Mouse (Mus musculus) gastrocnemius, postnatal 10 days (tissue): ENCODE data around the gene Cx3cl1. TPM values are rescaled to one million over a fixed set of nuclear protein-coding genes. Genes with fewer than 3 reads are reported as not detected.

ENCODE experiments used
- DNase-seq: peaks from one replicate; pipeline ENCODE4 v3.0.0; 2021; ENCODE audit warnings: mixed read lengths
- long read RNA-seq, 2 experiments: library from polyadenylated mRNA; stranded (forward); transcript quantifications; one replicate each; pipeline ENCODE4 v2.0.0; 2021
- total RNA-seq, 2 experiments: library from RNA; stranded (reverse); gene quantifications; 2 replicates each; pipeline ENCODE4 v1.2.3; 2021

The Cx3cl1 gene
- total RNA-seq, result 1 to 10 TPM; 1.2 to 2.4 TPM
- long read RNA-seq, experiment 1, transcript Cx3cl1-201 (3 exons, 3,315 nt), result major isoform, 5 of 6 reads
- long read RNA-seq, experiment 1, partial matches to known transcripts, result 0 of 6 reads
- long read RNA-seq, experiment 1, other reads (novel, unspliced or antisense), result 1 of 6 reads
- long read RNA-seq, experiment 2, partial matches to known transcripts, result 0 of 1 reads
- long read RNA-seq, experiment 2, other reads (novel, unspliced or antisense), result 1 of 1 reads

DNA sequence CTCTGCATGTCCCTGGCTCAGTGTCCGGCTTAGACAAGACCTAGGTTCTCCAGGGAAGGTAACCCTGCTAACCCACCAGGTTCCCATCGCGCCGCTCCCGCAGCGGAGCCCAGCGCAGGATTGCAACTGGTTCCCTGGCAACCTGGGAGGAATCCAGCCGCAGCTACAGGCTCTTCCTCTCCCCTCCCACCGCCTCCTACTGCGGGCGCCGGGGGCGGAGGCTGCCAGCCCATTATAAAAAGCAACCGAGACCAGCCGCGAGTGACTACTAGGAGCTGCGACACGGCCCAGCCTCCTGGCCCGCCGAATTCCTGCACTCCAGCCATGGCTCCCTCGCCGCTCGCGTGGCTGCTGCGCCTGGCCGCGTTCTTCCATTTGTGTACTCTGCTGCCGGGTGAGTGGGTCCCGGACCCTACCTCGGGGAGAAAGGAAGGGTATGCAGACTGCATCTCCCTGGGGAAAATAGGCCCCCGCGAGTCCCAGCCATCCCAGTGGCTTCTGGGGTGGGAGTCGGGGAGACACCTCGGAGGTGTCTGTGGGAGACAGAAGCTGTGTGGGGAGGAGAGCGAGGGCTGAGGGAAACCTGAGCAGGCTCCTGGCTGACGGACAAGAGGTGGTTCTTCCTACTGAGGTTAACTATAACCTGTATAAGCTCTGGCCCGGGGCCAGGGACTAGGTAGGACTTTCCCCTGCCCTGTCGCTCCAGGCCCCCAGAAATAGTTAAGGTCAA lies at the start of gene Cx3cl1:
Gene Cx3cl1, plus strand, starts transcription at position 69 of the 730 bp plus-strand sequence.
- DNase-seq, result peak; percentile 52

DNA sequence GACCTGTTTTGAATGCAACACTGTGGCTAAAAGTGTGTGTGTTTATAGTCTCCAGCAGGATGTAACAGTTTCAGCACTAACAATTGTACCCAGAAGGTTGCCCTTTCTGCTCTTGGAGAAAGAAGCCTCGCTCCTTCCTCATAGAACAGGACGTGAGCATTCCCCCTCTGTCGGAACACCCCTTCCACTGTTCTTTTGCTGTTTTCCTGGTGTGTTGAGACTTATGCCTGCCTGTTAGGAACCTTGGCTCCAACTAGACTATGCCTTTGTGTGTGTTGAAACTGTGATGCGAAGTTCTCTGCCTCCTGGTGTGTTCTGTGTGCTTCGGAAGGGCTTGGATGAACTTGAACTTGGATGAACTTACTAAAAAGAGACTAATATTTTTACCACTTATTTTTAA lies 45.8 kb upstream of the Cx3cl1 start:
- DNase-seq, result no peak

DNA sequence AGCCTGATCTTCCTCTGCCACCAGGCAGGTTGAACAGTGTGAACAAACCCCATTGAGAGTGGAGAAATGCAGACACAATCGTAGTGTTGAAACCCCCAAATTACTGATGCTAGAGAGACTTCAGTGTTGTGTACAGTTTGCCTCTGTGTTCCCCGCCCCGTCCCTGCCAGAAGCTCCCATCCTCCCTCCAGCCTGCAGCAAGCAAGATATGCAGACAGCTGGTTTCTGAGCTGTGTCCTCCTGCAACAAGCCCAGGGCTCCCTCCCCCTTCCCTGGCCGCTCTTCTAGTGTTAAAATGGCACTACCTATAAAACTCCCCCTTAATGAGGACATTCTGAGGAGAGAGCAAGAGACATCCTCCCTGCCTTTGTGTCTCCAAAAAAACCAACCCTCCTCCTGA lies 42.5 kb upstream of the Cx3cl1 start:
- DNase-seq, result no peak

DNA sequence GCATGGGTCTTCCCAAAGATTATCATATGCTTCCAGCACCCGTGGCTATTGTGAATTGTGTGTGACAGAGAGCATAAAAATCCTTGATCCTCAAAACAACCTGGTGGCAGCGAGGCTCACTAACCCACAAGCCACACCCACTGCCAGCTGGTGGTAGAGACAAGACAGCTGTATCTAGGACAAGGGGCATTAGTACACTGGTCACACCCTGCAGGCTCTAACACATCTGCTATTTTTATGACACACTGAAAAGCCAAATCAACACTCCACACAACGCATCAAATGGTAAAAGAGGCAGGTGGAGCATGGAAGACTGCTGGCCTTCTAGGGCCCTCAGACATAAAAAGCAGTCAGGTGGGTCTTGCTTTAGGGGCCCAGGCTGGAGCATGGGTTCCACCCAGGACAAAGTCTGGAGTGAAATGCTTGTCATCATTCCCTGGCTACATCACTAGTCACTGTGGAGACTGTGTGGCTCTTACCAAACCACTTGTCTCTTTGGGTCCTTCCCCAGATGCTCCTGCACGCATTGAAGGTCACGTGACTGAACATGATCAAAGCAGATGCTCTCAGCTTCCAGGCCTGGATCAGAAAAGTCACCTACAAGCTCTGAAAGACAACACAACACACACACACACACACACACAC lies 37.9 kb upstream of the Cx3cl1 start:
- DNase-seq, result no peak

DNA sequence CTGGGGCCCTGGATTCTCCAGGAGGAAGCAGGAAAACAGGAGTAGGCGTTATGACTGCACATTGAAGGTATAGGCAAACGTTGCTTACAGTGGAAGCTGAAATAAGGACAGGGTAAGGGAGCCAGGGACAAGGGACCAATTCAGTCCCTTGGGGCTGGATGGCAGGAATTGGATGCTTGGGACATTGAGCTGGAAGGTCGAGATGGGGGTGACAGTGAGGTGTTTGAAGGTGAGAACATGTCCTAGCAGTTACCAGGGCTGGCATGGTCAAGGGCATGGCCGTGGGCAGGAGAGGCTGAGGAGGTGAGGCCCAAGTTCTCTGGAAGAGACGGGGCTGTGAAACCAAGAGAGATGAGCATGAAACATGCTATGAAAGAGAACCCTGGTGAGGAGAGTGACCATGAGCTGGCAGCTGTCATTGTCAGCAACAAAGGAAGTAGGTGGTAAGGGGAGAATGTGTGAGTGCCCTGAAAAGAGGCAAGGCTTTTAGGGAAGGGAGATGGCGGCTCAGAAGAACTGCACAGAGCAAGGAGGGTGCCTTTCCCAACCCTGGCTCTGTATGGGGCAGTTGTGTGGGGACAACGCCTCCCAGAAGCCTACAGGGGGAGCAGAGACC lies 37.0 kb upstream of the Cx3cl1 start:
- DNase-seq, result no peak

DNA sequence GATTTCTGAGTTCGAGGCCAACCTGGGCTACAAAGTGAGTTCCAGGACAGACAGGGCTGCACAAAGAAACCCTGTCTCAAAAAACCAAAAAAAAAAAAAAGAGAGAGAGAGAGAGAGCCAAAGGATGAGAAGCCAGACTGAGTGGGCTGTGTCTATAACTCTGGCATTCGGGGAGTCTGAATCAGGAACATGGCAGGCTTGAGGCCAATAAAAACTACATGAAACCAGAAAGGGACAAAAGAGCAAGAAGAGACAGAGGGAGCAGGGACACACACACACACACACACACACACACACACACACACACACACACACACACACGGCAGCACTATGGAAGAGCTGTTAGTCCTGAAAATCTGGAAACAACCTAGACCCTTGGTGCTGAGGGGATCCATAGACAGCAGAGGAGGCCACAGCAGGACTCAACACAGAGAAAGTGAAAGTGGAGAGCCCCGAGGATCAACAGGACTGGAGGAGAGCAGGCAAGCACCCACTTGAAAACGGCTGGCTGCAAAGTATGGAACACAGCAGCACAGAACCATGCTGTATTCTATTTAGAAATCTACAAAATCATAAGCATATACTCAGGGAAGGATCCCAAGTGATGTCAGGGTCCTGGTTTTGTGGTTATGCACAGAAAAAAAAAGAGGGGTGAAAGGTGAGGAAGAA lies 36.2 kb upstream of the Cx3cl1 start:
- DNase-seq, result no peak

DNA sequence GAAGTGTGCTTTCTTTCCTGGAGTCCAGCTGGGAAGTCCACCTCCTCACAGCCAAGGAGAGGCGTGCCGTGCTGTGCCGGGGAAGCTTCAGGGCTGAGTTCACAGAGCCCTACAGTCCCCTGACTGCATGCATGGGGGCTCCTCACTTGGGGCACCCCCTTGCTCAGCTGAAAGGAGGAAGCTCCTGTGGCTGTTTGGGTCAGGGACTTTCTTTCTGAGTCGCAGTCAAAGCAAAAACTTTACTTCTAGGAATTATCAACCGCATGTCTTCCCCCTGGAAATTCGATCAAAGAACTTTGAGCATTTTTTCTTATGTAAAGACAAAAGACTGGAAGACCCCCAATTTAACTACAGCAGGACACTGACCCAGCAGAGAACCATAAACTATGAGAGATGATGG lies 32.0 kb upstream of the Cx3cl1 start:
- DNase-seq, result no peak

DNA sequence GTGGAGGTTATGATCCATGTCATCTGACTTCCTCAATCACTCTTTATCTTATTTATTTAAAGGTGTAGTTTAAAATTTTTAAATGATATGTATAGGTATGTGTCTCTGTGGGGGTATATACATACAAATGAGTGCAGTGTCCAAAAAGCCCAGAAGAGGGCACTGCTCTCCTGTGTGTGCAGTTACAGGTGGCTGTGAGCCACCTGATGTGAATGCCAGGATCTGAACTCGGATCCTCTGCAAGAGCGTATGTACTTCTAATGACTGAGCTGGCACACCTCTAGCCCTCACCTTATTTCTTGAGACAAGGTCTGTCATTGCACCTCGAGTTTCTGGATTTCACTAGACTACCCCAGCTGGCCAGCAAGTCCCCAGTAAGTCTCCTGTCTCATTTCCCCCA lies 31.2 kb upstream of the Cx3cl1 start:
- no peak for DNase-seq

DNA sequence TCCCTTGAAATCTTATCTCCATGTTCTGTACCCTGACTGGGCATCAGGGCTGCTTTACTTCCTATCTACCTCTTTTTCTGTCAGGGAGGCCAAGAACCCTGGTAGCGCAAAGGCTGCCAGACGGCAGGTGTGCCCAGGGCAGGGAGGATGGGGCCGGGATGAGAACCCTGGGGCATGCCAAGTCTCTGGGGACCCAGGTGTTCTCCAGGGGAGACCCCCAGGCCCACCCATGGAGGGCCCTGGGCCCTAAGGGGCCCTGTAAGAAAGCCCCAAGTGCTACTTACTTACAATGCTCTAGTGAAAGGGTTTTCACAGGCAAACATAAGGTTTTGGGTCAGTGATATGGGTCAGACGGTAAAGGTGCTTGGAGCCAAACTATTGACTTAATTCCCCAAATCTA lies 30.1 kb upstream of the Cx3cl1 start:
- DNase-seq, result no peak

DNA sequence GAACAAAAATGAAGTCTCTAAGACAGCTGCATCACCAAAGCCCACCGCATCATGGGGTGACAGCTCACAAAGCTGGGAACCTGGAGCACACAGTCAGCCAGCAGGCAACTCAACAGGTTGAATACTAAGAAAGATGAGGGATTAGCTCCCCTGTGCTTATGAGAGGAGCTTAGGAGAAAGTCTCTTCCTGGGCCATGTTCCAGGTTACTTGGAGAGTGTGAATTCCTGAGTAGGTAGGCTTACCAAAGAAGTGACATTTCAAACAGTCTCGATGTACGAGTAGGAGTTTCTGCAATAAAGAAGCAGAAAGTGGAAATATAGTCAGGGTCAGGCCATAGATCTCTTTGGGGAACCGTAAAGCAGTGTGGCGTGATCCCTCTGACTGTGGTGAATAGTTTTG lies 27.3 kb upstream of the Cx3cl1 start:
- no peak for DNase-seq

DNA sequence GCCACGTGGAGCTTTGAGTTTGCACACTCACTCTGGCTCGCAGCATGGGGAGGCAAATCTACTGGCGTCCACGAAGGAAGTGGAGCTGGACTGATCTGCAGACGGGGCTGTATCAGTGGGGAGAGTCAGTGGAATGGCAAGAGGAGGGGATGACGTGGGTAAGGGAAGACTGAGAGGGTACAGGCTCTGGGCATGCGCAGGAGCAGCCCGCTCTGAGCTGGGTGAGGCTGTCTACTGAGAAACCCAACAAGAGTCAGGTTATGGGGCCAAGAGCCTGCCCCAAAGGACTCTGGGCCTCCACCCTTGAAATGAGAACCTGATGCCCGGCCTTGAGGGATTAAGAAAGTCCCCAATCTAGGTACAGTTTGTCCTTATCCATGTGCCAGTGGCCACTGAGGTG lies 26.8 kb upstream of the Cx3cl1 start:
- DNase-seq, result no peak

DNA sequence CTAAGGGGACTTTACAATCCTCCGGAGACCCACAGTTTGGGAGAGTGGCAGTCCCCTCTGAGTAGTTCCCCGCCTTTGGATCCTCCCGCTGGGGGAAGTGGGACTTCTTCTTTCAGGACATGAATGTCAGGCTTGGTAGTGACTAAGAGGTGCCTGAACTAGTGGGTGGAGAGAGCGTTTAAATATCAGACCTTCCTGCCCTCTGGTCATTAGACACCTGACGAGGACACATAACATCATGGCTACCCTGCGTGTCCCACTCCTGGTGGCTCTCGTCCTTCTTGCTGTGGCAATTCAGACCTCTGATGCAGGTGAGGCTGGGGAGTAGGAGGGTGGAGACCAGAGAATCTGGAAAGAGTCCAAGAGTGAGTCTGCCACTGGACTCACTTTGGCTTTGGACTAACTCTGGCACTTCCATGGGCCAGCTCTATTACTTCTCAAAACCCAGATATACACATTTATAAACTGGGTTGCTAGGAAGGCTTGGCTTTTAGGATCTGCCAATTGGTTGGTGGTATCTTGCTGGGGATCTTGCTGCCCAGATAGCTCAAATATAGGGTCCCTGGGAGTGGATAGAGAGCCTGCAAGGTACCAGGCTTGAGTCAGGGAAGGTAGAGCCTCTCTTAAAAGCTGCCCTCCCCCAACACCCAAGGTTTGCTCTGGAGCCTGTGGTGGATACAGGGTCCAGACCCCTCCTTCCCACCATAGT lies 26.2 kb upstream of the Cx3cl1 start, which contains the start of gene Ccl22:
Gene Ccl22, plus strand, starts transcription at position 115 of the 709 bp plus-strand sequence.
- DNase-seq, result no peak

DNA sequence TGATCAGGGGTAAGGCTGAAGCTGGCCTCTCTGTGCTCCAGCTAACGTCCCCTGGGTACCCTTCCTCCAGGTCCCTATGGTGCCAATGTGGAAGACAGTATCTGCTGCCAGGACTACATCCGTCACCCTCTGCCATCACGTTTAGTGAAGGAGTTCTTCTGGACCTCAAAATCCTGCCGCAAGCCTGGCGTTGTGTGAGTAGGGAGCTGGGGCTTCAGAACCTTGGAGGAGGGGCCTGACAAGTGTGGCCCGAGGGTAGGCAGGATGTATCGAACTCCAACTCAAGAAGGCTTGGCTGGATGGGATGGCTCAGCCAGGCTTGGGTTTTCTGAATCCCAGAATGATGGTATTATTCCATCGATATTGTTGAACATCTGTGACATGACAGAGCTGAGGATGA lies 25.0 kb upstream of the Cx3cl1 start:
- DNase-seq, result no peak

DNA sequence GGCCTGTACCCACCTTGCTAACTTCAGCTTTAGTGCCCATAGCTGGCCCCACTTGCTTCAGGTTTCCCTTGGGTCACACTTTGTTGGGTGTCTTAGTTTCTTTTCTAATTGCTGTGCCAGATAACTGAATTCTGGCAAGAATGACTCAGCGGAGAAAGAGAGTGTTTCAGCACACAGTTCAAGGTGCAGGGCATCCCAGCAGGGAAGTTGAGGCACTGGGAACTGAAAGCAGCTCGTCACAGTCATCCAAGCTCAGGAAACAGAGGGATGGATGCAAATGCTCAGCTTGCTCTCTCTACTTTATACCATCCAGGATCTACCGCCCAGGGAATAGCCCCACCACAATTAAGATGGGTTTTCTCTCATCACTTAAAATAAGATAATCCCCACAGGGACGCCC lies 23.4 kb upstream of the Cx3cl1 start:
- no peak for DNase-seq

DNA sequence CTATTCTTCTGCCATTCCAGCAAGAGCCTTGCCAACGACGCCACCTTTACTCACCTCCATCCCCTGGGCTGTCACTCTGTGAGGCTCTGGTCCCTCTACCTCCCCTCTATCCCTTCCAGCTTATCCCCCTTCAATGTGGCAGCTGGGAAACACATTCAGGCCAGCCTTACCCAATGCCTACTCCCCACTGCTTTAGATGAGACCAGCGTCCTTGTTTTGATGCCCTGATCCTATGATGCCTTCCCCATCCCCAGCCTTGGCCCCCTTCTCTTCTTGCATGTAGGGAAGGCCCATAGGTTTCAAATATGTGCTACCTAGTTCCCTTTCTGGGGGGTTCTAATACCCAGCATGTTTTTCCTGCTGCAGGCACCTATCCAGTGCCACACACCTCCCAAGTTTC lies 21.9 kb upstream of the Cx3cl1 start:
- no peak for DNase-seq

DNA sequence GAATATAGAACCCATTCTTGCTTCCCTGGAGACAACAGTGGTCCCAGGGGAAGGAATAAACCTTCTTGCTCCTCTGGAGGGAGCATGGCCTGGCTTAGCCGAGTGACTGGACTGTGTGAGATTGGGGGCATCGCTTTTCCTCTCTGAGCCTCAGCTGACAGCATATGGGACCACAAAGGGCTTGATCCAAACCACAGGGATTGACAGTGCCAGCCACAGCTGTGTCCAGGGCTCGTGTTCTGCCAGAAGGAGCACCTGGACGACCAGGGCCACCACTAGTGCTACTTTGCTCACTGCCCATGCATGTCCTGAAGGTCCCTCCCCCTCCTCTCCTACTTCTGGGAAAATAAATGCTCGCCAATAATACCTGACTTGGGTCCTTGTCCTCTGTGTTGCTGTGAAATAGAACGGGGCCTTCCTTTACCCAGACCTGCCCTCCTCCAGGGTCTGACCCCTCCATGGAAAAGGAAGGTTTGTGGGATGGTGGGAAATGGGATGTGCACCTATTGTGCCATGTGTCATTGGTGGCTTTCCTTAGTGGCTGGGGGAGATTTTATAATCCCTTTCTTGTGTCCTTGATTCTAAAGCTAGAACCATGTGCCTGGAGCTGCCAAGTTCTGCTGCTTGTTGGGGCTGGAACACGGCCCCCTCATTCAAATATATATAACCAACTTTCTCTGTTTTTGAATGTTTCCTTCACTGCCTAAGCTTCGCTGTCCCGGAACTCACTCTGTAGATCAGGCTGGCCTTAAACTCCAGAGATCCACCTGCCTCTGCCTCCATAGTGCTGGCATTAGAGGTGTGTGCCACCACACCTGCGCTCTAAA lies 20.6 kb upstream of the Cx3cl1 start:
- DNase-seq, result no peak

DNA sequence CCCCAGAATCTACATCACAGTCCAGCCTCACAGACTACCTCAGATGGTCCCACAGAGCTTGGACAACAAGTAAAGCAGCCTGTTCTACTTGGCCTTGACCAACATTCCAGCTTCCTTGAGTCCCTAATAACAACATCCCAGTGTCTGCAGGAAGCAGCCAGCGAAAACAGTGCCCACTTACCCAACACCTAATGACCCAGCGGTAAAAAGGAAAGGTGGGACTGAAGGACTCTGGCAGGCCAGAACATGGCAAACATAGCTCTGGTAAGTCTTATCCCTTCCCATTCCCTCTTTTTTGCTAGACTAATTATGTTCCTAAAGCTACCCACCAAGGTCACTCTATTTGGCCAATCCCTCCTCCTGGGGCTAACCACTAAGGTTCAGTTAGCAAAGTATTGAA lies 17.8 kb upstream of the Cx3cl1 start:
- DNase-seq, result no peak

DNA sequence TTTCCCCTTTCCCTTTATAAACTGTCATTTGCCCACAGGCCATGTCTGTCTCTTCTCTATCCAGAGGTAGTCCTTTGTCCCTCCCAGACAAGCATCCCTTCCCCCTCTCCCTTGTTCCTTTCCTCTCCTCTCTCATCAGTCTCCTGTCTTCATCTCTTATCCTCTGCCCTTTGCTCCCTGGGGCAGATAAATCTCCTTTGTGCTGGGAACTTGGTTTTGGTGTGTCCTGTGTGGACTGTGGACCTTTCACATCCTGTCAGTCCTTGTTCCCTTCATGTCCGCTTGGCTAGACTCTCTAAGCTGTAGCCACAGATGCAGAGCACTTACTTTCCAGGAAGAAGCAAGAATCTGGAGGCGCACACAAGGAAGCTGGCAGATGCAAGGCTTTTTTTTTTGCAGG lies 17.3 kb upstream of the Cx3cl1 start:
- no peak for DNase-seq

DNA sequence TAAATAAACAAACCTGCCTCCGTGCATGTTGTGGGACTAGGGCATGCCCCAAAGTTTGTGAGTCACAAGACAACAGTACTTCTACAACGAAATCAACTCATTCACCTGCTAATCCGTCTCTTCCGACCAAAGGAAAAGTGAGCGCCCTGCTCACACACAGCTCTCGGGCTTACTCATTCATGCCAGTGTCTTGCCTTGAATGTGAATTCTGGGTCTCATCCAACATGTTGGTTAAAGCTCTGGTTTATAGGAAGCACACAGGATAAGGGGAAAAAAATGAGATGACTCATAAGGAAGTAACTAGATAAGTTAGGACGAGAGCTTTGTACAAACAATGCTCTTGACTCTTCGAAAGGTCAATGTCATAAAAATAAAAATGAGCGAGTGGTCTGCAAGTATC lies 4.8 kb upstream of the Cx3cl1 start:
- no peak for DNase-seq

DNA sequence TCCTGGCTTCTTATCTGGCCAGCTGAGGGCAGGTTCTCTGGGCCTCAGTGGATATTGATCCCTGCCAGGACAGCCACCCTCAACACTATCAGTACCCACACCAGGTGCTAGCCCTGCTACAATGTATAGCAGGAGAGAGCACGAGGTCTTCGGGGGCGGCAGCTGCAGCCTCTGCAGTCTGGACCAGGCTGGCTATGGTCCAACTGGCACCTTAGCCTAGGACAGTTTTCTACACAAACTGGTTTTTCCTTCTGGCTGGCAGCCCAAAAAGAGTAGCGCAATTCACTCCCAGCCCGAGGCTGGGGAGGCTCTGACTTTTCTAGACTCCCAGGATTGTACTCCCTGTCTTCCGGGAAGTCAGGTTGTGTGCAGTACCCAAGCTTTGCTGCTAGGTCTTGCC lies 864 bp upstream of the Cx3cl1 start:
- DNase-seq, result peak; percentile 31

DNA sequence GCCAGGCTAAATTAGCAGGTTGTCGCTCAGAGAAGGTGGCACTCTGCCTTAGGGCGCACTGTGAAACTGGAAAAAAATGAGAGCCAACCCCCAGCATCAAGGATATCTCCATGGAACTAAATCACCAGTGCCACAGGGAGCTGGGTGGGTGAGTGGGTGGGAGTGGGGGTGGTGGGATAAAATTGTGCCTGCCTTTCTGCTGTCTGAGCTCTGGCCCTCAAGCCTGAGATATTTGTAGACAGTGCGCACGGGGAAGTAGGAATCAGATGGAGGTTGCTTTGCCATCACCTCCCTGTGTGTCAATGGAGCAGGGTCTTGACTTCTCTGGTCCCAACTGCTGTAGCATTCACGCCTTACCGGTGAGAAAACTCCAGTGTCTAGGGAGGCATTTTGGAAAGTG lies 1.2 kb downstream of the Cx3cl1 start:
- DNase-seq, result no peak
